ENCODE assay signal across 10 mouse cellular contexts in genomic region chr14:75457221-75457600, GRCm38 (mm10). TPM values are rescaled to one million over a fixed set of nuclear protein-coding genes. Genes with fewer than 3 reads are reported as not detected.
A peak's percentile ranks its signal among the peaks of the same experiment; 100 is the strongest.
DNase-seq lines count a peak whose midpoint lies in the region; ATAC-seq lines count a peak whose summit lies in the region.
"Had no signal": no experiment of that assay in that cellular context is flagged by ENCODE, and none has a peak within 500 bp of the region (broad histone marks: within the 10 kb centered on the region; RNA-seq: fewer than 3 reads in every experiment).

No protein-coding gene starts in this region.

- DNase-seq in heart, postnatal 10 days, result no peak
- DNase-seq in right cerebral cortex, postnatal 4 days, result peak; percentile 31
- DNase-seq in right cerebral cortex, adult 2 months (ENCODE audit: low spot score in 2 of 2), result no peak
- peak; percentile 41 for DNase-seq in testis, postnatal 10 days (ENCODE audit: low spot score)
- DNase-seq in gastrocnemius, postnatal 14 days, result no peak
- no peak for DNase-seq in lung, postnatal 14 days

- no peak for ATAC-seq in heart, embryonic 13.5 days (ENCODE audit: extremely low read depth, insufficient number of reproducible peaks, low FRiP score, low TSS enrichment)
- ATAC-seq in limb, embryonic 12.5 days (ENCODE audit: insufficient number of reproducible peaks, insufficient read depth, low FRiP score, low TSS enrichment, low read depth), result 0 out of 2 replicates have a peak, but pooled peaks have one; percentile 38

- H3K27ac ChIP-seq in heart, embryonic 13.5 days (replicated peaks), result no peak overlapping the region
- no peak overlapping the region for H3K27ac ChIP-seq in limb, embryonic 12.5 days

- H3K9me3 ChIP-seq in heart, embryonic 13.5 days, result no peaks in the 10 kb centered on the region
- H3K9me3 ChIP-seq in limb, embryonic 12.5 days, result no peaks in the 10 kb centered on the region

- peak overlapping the region; percentile 77 for H3K4me2 ChIP-seq in heart, embryonic 13.5 days
- H3K4me2 ChIP-seq in limb, embryonic 12.5 days, result peak overlapping the region; percentile 73

- H3K4me3 ChIP-seq in heart, embryonic 13.5 days, result peak overlapping the region; percentile 49
- peak overlapping the region; percentile 37 for H3K4me3 ChIP-seq in limb, embryonic 12.5 days (replicated peaks)
- H3K4me3 ChIP-seq: erythroblast, embryonic 14.5 days had no signal

- H3K4me1 ChIP-seq in heart, embryonic 13.5 days, result peaks cover 23% of the 10 kb centered on the region
- H3K4me1 ChIP-seq in limb, embryonic 12.5 days (replicated peaks), result peaks cover 35% of the 10 kb centered on the region

- intact Hi-C loops in heart, postnatal 10 days (cut with DNase I), result no loop called here
- intact Hi-C loops in gastrocnemius, postnatal 14 days (cut with DNase I; ENCODE audit: low total_unique reads), result no loop called here

- 34% methylated on average over 8 of the region's 8 CpGs for WGBS in heart, embryonic 13.5 days
- 24% methylated on average over 8 of the region's 8 CpGs for WGBS in limb, embryonic 12.5 days

- H3K9ac ChIP-seq in heart, embryonic 13.5 days, result peak overlapping the region; percentile 58
- H3K9ac ChIP-seq in limb, embryonic 12.5 days (replicated peaks), result peak overlapping the region; percentile 37; the same call in 1 of the 2 replicates

- H3K27me3 ChIP-seq in heart, embryonic 13.5 days (replicated peaks), result peaks cover 49% of the 10 kb centered on the region
- H3K27me3 ChIP-seq in limb, embryonic 12.5 days, result peaks cover 34% of the 10 kb centered on the region

- no peaks in the 10 kb centered on the region for H3K36me3 ChIP-seq in heart, embryonic 13.5 days
- H3K36me3 ChIP-seq in limb, embryonic 12.5 days, result no peaks in the 10 kb centered on the region

RNA-seq across cellular contexts. Expression of gene Siah3, which starts 1.4 kb away (rescaled TPM):
- polyA plus RNA-seq in heart, embryonic 13.5 days (2015; fragmentation: Nextera tagmentation; extraction: Ambion mirVana), result not detected in 2 replicates
- total RNA-seq in heart, postnatal 10 days (2021), result under 1 TPM in 1 of 2 experiments, not detected in 1; 0.07 TPM
- 0.08 and 0.15 TPM in 2 replicates for polyA plus RNA-seq in limb, embryonic 12.5 days (2016; fragmentation: Nextera tagmentation; extraction: Ambion mirVana)
- under 1 TPM; 0.16 to 0.43 TPM for total RNA-seq in gastrocnemius, postnatal 14 days (2021)
- total RNA-seq: neutrophil, adult 5-6 weeks had no signal

Comparison
In these comparisons a context has a peak if more than half of its experiments do, and no peak if none do; other contexts are left out.
1. DNase-seq: peak in right cerebral cortex, postnatal 4 days (single experiment) and testis, postnatal 10 days (single experiment); none in heart, postnatal 10 days (0 of 2), right cerebral cortex, adult 2 months (0 of 2), gastrocnemius, postnatal 14 days (single experiment) and lung, postnatal 14 days (single experiment).